Mouse (Mus musculus): ENCODE data around the gene Oser1.

DNA sequence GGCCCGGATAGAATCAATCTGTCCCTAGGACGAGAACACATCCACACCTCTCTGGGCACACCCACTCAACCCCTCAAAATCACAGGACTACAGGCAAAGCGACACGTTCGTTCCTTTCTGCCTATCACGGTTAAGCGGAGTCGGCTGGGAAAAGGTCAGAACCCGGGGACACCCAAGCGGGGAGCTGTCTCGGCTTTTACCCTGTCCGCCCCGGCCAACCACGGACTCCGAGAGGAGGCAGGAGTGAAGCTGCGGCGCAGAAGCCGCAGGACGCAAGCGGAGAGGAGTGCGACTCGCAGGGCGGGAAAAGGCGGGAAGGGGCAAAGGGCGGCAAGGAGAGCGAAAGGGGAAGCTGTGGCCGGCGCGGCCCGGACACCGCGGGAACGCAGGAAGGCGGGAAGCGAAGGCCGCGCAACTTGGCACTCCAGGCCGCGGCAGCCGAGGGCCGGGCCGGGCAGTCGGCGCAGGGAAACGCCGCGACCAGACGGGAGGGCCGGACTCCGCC is 5.6 kb downstream of the Oser1 start:
- TF ChIP-seq CTCF (IDR thresholded peaks at IDR 0.05; ENCODE audit: low read depth) (no peak), EP300 (IDR thresholded peaks at IDR 0.05; ENCODE audit: low read depth) (no peak)
